Mouse (Mus musculus) heart, postnatal 10 days (tissue): ENCODE data around the gene Ppargc1a. TPM values are rescaled to one million over a fixed set of nuclear protein-coding genes. Genes with fewer than 3 reads are reported as not detected.

Experiments used
- DNase-seq, 2 experiments: peaks; one replicate each; pipeline ENCODE4 v3.0.0; 2021
- intact Hi-C: fragments of 180-260 bp; cut with DNase I; formaldehyde crosslinking; loops from one replicate; pipeline ENCODE4 v1.15.1; 2025
- total RNA-seq, 2 experiments: library from RNA; stranded (reverse); gene quantifications; 2 replicates each; pipeline ENCODE4 v1.2.3; 2021

The Ppargc1a gene
- total RNA-seq, 2 experiments from 2014 or later: 113 to 220 TPM

GRCm38 (mm10) chr5:51553671-51554070, 13.9 kb downstream of the Ppargc1a start:
- intact Hi-C loops: loop anchor here (5.0 kb wide), 1 partner anchor 39 kb away; no protein-coding TSS in a partner anchor
- DNase-seq: peak; percentile 73 to 74

GRCm38 (mm10) chr5:51553251-51553650, 14.3 kb downstream of the Ppargc1a start:
- DNase-seq: no peak
- intact Hi-C loops: loop anchor here (5.0 kb wide), 1 partner anchor 39 kb away; no protein-coding TSS in a partner anchor

GRCm38 (mm10) chr5:51552483-51553091, 14.9 kb downstream of the Ppargc1a start:
- intact Hi-C loops: loop anchor here (5.0 kb wide), 1 partner anchor 40 kb away; no protein-coding TSS in a partner anchor

GRCm38 (mm10) chr5:51551852-51552482, 15.6 kb downstream of the Ppargc1a start:
- DNase-seq: no peak

More at GRCm38 (mm10) chr5:51552483-51553091, 14.9 kb downstream of the Ppargc1a start:
- peak; percentile 66 to 75 for DNase-seq

GRCm38 (mm10) chr5:51547442-51548035, 20.0 kb downstream of the Ppargc1a start:
- intact Hi-C loops: no loop called here
- DNase-seq: no peak

More at GRCm38 (mm10) chr5:51551852-51552482, 15.6 kb downstream of the Ppargc1a start:
- intact Hi-C loops: loop anchor here (5.0 kb wide), 1 partner anchor 40 kb away; no protein-coding TSS in a partner anchor

- DNase-seq: no peak
- intact Hi-C loops: no loop called here
Observed at GRCm38 (mm10) chr5:51546817-51547216, 20.7 kb downstream of the Ppargc1a start.

- intact Hi-C loops: no loop called here
- DNase-seq: no peak
Observed at GRCm38 (mm10) chr5:51545133-51546049, 22.1 kb downstream of the Ppargc1a start.

- intact Hi-C loops: no loop called here
- DNase-seq: no peak
Observed at GRCm38 (mm10) chr5:51544141-51544735, 23.3 kb downstream of the Ppargc1a start.

GRCm38 (mm10) chr5:51541557-51541956, 26.0 kb downstream of the Ppargc1a start:
- no peak for DNase-seq
- intact Hi-C loops: no loop called here

GRCm38 (mm10) chr5:51540816-51541215, 26.7 kb downstream of the Ppargc1a start:
- intact Hi-C loops: no loop called here
- no peak for DNase-seq

GRCm38 (mm10) chr5:51539563-51539962, 28.0 kb downstream of the Ppargc1a start:
- DNase-seq: no peak

GRCm38 (mm10) chr5:51538319-51538718, 29.2 kb downstream of the Ppargc1a start:
- DNase-seq: no peak
- intact Hi-C loops: no loop called here

More at GRCm38 (mm10) chr5:51539563-51539962, 28.0 kb downstream of the Ppargc1a start:
- intact Hi-C loops: no loop called here

GRCm38 (mm10) chr5:51537646-51538030, 29.9 kb downstream of the Ppargc1a start:
- intact Hi-C loops: no loop called here
- no peak for DNase-seq

- DNase-seq: no peak
- intact Hi-C loops: no loop called here
Observed at GRCm38 (mm10) chr5:51537009-51537645, 30.4 kb downstream of the Ppargc1a start.

GRCm38 (mm10) chr5:51534456-51534855, 33.1 kb downstream of the Ppargc1a start:
- intact Hi-C loops: no loop called here
- no peak for DNase-seq

- DNase-seq: no peak
- intact Hi-C loops: no loop called here
Observed at GRCm38 (mm10) chr5:51531286-51531685, 36.2 kb downstream of the Ppargc1a start.

- intact Hi-C loops: no loop called here
- no peak for DNase-seq
Observed at GRCm38 (mm10) chr5:51529444-51529843, 38.1 kb downstream of the Ppargc1a start.

- intact Hi-C loops: no loop called here
- DNase-seq: no peak
Observed at GRCm38 (mm10) chr5:51528165-51528498, 39.4 kb downstream of the Ppargc1a start.

GRCm38 (mm10) chr5:51527498-51528164, 39.9 kb downstream of the Ppargc1a start:
- intact Hi-C loops: no loop called here
- no peak for DNase-seq
